Mouse (Mus musculus) CH12F3 (cell line): ENCODE results near the gene Akr1c19.
"Not testable (repeated sequence)": the region's sequence is repeated elsewhere in the genome, so short reads cannot be mapped to it uniquely, and the experiment has no call there.

Experiments
- in situ Hi-C: fragments of 300-500 bp; cut with MboI; formaldehyde crosslinking; loops from 2 replicates; pipeline ENCODE4 v1.14.3; 2020; ENCODE audit warnings: low sequenced_read_pairs

Gene Akr1c19

DNA sequence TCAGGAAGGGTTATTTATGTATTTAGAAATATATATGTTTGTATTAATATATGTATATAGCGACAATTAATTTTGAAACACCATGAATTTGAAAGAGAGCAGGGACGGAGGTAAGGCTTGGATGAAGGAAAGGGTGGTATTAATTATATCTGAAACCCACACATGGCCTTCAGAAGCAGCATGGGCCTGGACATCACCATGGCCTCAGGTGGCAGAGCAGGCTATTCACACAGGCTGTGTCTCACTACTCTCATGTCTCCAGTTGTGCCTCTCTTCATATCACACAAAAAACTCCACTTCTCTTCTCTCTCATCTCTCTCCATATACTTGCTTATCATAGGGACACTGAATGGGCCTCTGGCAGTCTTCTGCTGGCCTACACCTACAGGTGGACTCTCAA, 37.0 kb downstream of the Akr1c19 start:
- in situ Hi-C loops = not testable (repeated sequence)

DNA sequence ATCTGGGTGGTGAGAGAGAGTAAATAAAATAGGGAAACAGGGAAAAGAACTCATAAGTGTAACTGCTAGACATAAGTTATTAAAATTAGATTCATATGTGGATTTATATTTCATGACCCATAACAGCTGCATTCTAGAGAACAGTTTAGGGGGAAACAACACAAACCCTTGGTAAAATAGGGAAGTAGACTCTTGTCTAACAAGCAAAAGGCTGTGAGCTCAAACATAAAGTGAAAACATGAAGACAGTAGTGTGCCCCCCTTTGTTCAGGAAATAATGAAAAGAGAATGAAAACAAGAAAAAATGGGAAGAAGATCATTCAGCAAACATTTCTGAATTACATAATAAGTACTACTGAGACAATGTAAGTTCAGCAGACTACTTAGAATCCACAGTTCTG, 42.4 kb downstream of the Akr1c19 start:
- in situ Hi-C loops = no loop called here

DNA sequence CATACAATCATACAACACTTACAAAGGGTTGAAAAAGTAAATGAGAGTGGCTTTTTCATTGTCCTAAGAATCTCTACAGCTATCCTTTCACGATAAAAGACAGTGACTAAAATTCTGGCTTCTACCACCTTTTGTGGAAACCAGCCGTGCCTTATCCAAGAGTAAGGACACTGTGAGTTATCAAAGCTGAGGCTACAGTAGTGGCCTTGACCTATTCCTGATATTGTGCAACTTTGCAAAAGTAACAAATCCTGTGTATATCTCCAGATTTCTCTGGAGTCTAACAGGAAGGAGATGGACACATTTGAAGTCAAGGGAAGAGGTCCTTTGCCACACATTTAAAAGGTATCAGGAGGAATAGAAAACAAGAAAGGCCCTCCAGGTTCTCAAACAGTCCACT, 49.0 kb downstream of the Akr1c19 start:
- in situ Hi-C loops = no loop called here

DNA sequence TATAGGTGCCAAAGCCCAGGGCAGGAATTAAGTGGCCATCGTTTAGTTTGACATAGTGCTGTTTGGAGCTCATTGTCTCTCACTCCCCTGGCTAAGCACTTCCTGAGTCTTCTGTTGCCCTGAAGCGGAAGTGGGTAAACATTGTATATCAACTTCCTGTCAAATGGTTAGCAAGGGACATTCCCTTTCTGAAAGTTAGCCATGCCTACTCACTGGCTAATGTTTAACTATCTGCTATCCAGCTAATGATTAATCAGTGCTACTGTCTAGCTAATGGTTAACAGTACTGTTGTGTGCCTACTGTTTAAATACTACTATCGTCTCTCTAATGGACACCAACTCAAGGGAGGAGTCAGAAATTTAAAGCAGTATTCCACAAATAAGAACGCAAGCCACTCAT, 50.8 kb downstream of the Akr1c19 start, which contains the start of gene Akr1c12:
Gene Akr1c12, minus strand, starts transcription at position 150 of the 400 bp plus-strand sequence.
- in situ Hi-C loops = no loop called here

DNA sequence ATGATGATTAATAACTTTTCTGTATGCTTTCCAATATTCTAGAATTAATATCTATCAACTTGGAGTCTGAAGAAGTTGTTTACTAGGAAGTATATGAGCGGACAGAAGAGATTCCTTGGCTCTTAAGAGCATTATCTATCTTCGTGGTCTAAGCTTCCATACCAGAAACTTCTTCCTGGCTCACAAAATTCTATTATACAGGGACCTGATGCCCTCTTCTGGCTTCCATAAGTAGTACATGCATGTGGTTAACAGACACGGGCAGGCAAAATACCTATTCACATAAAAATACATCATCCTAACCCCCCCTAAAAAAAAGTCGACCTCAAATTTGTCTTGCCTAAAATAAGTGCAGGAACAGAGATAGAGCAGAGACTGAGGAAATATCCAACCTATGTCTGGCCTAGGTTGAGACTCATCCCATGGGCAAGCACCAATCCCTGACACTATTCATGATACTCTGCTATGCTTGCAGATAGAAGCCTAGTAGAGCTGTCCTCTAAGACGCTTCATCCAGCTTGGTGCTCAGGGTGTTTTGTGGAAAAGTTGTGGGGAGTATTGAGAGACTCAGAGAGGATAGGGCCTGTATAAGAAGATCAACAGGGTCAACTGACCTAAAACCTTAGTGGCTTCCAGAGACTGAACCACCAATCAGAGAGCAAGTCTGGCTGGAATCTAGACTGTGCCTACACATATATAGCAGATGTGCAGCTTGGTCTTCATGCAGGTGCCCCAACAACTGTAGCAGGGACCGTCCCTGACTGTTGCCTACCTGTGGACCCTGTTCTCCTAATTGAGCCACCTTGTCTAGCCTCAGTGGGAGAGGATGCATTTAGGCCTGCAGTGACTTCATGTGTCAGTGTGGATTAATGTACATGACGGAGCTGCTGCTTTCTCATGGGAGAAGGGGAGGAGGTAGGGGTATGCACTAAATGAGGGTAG, 53.2 kb downstream of the Akr1c19 start:
- in situ Hi-C loops = loop anchor here (10.0 kb wide), 1 partner anchor 167 kb away; no protein-coding TSS in a partner anchor

DNA sequence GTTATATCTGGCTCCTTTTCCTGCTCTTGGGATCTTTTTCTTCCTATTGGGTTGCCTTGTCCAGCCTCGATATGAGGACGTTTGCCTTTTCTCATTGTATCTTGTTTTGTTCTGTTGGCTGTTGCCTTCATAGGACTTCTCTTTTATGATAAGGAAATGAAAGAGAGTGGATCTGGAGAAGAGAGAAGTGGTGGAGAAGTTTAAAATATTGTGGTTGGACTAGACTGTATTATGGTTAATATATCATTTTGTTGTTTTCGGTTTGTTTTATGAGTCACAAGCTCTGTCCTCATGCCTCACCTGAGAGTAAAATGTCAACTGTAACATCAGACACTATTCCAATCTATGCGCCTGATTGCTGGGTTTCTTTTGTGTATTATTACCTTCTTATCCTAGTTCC, 68.5 kb downstream of the Akr1c19 start:
- in situ Hi-C loops = no loop called here
